Mouse (Mus musculus) hindbrain, embryonic 10.5 days (tissue): ENCODE results near the gene Plpp7. TPM values are rescaled to one million over a fixed set of nuclear protein-coding genes. Genes with fewer than 3 reads are reported as not detected.
A peak's percentile ranks its signal among the peaks of the same experiment; 100 is the strongest.

ENCODE experiments used
- DNase-seq: peaks from one replicate; pipeline ENCODE4 v3.0.0-alpha.2; 2017; ENCODE audit warnings: low spot score
- H3K27ac ChIP-seq: fragments of 300-500 bp; sonication (generic); 2 replicates; pipeline ENCODE4 v1.5.1; 2016; ENCODE audit warnings: mild to moderate bottlenecking, moderate library complexity
- H3K27me3 ChIP-seq: fragments of 300-500 bp; sonication (generic); 2 replicates; pipeline ENCODE4 v1.6.1; 2016; ENCODE audit warnings: mild to moderate bottlenecking; ENCODE audit not compliant: poor library complexity, insufficient read depth, severe bottlenecking
- H3K36me3 ChIP-seq: fragments of 300-500 bp; sonication (generic); 2 replicates; pipeline ENCODE4 v1.6.1; 2016; ENCODE audit warnings: mild to moderate bottlenecking, moderate library complexity
- H3K4me1 ChIP-seq: fragments of 300-500 bp; sonication (generic); replicated peaks from 2 replicates; pipeline ENCODE4 v1.6.1; 2016; ENCODE audit warnings: mild to moderate bottlenecking
- H3K4me3 ChIP-seq: fragments of 300-500 bp; sonication (generic); 2 replicates; pipeline ENCODE4 v1.5.1; 2016; ENCODE audit warnings: mild to moderate bottlenecking, moderate library complexity
- H3K9me3 ChIP-seq: fragments of 300-500 bp; sonication (generic); 2 replicates; pipeline ENCODE4 v1.6.1; 2016; ENCODE audit warnings: mild to moderate bottlenecking, moderate library complexity
- WGBS: fragments of 180-500 bp; shearing (Covaris S2); methylation state at CpG from one replicate; pipeline ENCODE4 v1.1.7; 2016; 5-methylcytosine and 5-hydroxymethylcytosine counted together
- polyA plus RNA-seq: library from polyadenylated mRNA; unstranded; fragments of >200 nt; fragmentation: Nextera tagmentation; extraction: Ambion mirVana; gene quantifications from 2 replicates; pipeline ENCODE4 v1.2.1, GENCODE M21; 2016

Plpp7 gene
- polyA plus RNA-seq, result 7.6 and 7.9 TPM in 2 replicates

- Histone ChIP-seq H3K27me3 (0 out of 2 replicates have a peak, but pooled peaks cover 5% of the 10 kb centered on the region), H3K27ac (peak within 1 kb of the TSS; percentile 89), H3K4me3 (peak within 1 kb of the TSS; percentile 44), H3K4me1 (peaks cover 24% of the 10 kb centered on the region), H3K36me3 (peaks cover 1% of the 10 kb centered on the region; the same call in 1 of the 2 replicates), H3K9me3 (peaks cover 1% of the 10 kb centered on the region; the same call in 1 of the 2 replicates)
- WGBS, result 56% methylated on average over 22 of the region's 22 CpGs
- DNase-seq, result peak; percentile 78
Observed at GRCm38 (mm10) chr2:32095351-32096121, at the start of gene Plpp7. Gene Plpp7 (plus strand): TSS chr2:32095528.

- Histone ChIP-seq H3K27me3 (no peaks in the 10 kb centered on the region), H3K9me3 (no peaks in the 10 kb centered on the region), H3K36me3 (peaks cover 96% of the 10 kb centered on the region), H3K27ac (no peak overlapping the region), H3K4me3 (no peak overlapping the region), H3K4me1 (no peaks in the 10 kb centered on the region)
- WGBS, result 93% methylated on average over 10 of the region's 10 CpGs
- DNase-seq, result no peak
Observed at GRCm38 (mm10) chr2:32046009-32046408, 49.3 kb upstream of the Plpp7 start.

GRCm38 (mm10) chr2:32047323-32047722, 48.0 kb upstream of the Plpp7 start:
- Histone ChIP-seq H3K36me3 (peaks cover 96% of the 10 kb centered on the region), H3K27ac (no peak overlapping the region), H3K4me1 (no peaks in the 10 kb centered on the region), H3K4me3 (no peak overlapping the region), H3K9me3 (no peaks in the 10 kb centered on the region), H3K27me3 (no peaks in the 10 kb centered on the region)
- DNase-seq, result no peak
- 94% methylated on average over 10 of the region's 10 CpGs for WGBS

DNA sequence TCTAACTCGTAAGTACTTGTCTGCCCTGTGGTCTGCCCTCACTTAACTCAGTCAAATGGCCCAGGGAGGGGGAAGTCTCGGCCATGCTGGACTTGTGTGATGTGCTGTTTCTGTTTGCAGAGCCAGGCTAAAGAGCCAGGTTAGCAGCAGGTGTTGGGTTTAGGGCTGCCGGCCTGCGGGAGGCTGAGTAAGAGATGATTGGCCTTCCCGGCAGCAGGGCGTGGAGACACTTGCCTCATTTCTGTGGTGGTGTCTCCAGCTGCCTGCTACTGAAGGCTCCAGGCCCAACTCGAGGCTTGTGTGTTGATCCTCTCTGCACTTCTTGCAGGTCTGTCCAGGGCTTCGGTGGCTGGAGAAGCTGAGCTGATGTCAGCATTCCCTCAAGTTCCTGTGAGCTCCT, 43.5 kb upstream of the Plpp7 start:
- WGBS, result 91% methylated on average over 8 of the region's 8 CpGs
- H3K4me3 ChIP-seq, result no peak overlapping the region
- H3K4me1 ChIP-seq, result peaks cover 16% of the 10 kb centered on the region
- peaks cover 66% of the 10 kb centered on the region for H3K36me3 ChIP-seq
- H3K27ac ChIP-seq, result no peak overlapping the region
- DNase-seq, result no peak
- H3K9me3 ChIP-seq, result no peaks in the 10 kb centered on the region
- H3K27me3 ChIP-seq, result peaks cover 5% of the 10 kb centered on the region; the same call in 1 of the 2 replicates

DNA sequence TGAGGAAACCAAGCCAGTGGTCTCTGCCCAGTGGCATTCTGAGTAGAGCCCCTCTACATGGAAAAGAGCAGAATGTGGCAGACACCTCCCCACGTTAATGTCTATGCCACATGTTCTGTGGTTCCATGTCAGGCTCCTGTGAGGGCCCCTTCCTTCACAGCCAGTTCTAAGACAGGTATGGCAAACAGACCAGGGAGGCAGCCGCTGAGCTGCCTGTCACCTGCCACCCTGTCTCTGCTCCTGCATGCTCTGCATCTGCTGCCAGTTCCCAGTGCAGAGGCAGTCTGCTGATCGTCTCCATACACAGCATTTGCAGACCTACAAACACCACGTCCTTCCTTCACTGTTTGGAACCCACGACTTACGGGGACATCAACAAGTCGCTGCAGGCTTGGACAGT, 42.9 kb upstream of the Plpp7 start:
- Histone ChIP-seq H3K36me3 (peaks cover 60% of the 10 kb centered on the region), H3K4me1 (peaks cover 16% of the 10 kb centered on the region), H3K9me3 (no peaks in the 10 kb centered on the region), H3K27ac (no peak overlapping the region), H3K27me3 (peaks cover 11% of the 10 kb centered on the region; the same call in 1 of the 2 replicates), H3K4me3 (no peak overlapping the region)
- DNase-seq, result no peak
- WGBS, result 97% methylated on average over 7 of the region's 7 CpGs

DNA sequence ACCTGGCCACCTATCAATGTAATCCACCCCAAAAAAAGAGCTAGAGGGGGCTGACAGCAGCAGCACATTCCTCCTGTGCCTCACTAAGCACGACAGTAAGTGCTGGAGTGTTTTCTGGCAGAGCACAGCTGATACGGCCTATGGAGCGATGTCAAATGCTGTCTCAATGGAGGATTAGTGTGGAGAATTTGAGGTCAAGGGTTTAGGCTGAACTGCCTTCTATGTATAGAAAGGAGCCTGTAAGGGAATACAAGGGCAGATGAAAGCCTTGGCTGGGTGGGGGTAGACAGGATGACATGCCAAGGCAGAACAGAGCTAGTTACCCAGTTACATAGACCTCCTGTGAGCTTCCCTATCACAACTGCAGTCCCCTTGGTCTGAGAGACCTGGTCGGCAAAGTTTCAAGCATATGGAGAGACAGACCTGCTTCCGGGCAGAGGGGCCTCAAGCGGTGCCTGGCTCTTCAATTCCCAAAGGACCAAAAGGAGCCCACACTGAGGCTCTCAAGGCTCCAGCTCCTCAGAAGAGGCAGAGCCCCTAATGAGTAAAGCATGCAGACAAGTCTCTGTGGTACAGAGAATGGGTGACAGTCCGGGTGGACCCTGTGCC, 39.9 kb upstream of the Plpp7 start:
- peak; percentile 29 for DNase-seq
- Histone ChIP-seq H3K4me3 (no peak overlapping the region), H3K36me3 (peaks cover 31% of the 10 kb centered on the region), H3K27me3 (peaks cover 26% of the 10 kb centered on the region), H3K9me3 (no peaks in the 10 kb centered on the region), H3K4me1 (peaks cover 31% of the 10 kb centered on the region), H3K27ac (no peak overlapping the region)
- 54% methylated on average over 7 of the region's 7 CpGs for WGBS

- Histone ChIP-seq H3K4me1 (peaks cover 33% of the 10 kb centered on the region), H3K36me3 (peaks cover 20% of the 10 kb centered on the region), H3K27ac (no peak overlapping the region), H3K27me3 (peaks cover 26% of the 10 kb centered on the region), H3K4me3 (no peak overlapping the region), H3K9me3 (no peaks in the 10 kb centered on the region)
- WGBS, result 88% methylated on average over 10 of the region's 10 CpGs
- no peak for DNase-seq
Observed at GRCm38 (mm10) chr2:32056524-32056923, 38.8 kb upstream of the Plpp7 start.

DNA sequence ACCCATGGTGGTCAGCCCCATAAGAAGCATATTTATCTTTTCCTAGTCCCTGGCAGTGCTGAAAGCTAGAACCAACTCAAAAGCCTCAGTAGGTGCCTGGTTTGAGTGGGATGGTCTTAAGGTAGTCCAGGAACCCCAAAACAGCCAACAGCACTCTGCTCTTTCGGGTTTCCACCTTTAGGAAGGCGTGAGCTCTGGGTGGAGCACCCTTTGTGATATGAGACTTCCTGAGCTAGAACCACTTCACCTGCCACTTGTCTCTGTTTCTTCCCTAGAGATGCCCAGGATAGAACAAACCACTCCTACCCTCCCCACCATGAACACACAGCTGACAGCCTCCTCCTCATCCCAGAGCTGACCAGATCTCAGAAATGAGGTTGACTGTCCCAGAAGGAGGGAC, 38.0 kb upstream of the Plpp7 start:
- WGBS, result 85% methylated on average over 2 of the region's 2 CpGs
- Histone ChIP-seq H3K36me3 (peaks cover 12% of the 10 kb centered on the region), H3K27me3 (peaks cover 26% of the 10 kb centered on the region), H3K9me3 (no peaks in the 10 kb centered on the region), H3K27ac (no peak overlapping the region), H3K4me3 (no peak overlapping the region), H3K4me1 (peaks cover 36% of the 10 kb centered on the region)
- DNase-seq, result no peak

DNA sequence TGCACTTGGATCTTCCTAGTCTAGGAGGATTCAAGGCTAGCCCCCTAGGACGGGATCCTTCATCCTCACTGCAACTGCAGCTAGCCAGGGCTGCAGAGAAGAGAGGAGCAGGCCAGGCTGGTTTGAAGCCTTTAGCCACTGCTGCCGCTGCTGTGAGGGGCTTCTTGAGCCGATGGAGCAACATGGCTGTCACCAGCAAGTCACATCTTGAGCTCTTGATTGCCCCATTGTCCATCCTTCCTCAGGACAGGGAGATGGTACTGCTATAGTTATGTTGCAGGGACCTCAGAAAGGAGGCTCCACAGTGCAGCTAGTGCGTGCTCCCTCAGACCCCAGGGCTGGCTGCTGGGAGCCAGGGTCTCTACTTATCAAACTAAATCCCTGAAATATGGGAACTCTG, 37.5 kb upstream of the Plpp7 start:
- 89% methylated on average over 4 of the region's 4 CpGs for WGBS
- Histone ChIP-seq H3K36me3 (peaks cover 8% of the 10 kb centered on the region; the same call in 1 of the 2 replicates), H3K4me1 (peaks cover 36% of the 10 kb centered on the region), H3K4me3 (no peak overlapping the region), H3K9me3 (no peaks in the 10 kb centered on the region), H3K27me3 (peaks cover 26% of the 10 kb centered on the region), H3K27ac (no peak overlapping the region)
- DNase-seq, result no peak

- 69% methylated on average over 9 of the region's 9 CpGs for WGBS
- peaks cover 26% of the 10 kb centered on the region for H3K27me3 ChIP-seq
- H3K9me3 ChIP-seq, result no peaks in the 10 kb centered on the region
- H3K4me3 ChIP-seq, result no peak overlapping the region
- no peak for DNase-seq
- peaks cover 7% of the 10 kb centered on the region; the same call in 1 of the 2 replicates for H3K36me3 ChIP-seq
- peaks cover 36% of the 10 kb centered on the region for H3K4me1 ChIP-seq
- no peak overlapping the region for H3K27ac ChIP-seq
Observed at GRCm38 (mm10) chr2:32058241-32058640, 37.1 kb upstream of the Plpp7 start.

DNA sequence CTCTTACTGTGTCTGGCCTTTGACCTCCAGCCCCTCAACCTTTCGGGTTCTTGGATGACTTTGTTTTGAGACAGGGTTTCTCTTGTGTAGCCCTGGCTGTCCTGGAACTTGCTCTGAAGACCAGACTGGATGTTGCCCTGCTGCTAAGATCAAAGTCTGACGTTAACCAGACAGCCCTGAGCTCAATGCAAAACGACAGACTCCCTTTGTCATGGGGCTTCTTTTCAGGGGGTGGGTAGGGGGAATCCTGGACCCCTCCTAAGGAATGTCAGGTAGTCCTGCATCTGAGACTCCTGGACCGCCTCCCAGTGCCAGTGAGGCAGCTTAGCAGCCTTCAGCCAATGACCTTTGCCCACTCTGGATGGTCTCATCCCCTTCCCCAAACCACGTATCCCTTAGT, 36.6 kb upstream of the Plpp7 start:
- Histone ChIP-seq H3K36me3 (peaks cover 2% of the 10 kb centered on the region; the same call in 1 of the 2 replicates), H3K9me3 (no peaks in the 10 kb centered on the region), H3K4me3 (no peak overlapping the region), H3K27ac (no peak overlapping the region), H3K27me3 (peaks cover 26% of the 10 kb centered on the region), H3K4me1 (peaks cover 37% of the 10 kb centered on the region)
- no peak for DNase-seq
- 39% methylated on average over 5 of the region's 5 CpGs for WGBS

DNA sequence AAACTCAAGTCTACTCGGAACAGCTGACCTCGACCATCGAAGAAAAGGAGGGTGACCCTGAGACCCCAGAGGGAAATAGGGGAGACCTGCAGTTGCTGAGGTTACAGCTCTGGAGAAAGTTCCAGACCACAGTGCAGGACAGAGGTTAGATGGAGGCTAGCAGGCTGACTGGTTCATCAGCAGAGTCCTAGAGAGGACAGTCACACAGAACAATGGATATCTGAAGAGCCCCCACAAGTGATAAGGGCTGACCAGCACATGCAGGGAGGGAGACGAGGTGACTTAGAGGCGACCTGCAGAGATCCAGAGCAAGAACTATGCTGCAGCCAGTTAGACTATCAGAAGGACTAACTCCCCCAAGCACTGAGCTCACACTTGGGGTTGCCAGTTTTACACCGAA, 35.7 kb upstream of the Plpp7 start:
- no peak for DNase-seq
- no peak overlapping the region for H3K4me3 ChIP-seq
- H3K27ac ChIP-seq, result no peak overlapping the region
- H3K27me3 ChIP-seq, result peaks cover 26% of the 10 kb centered on the region
- peaks cover 43% of the 10 kb centered on the region for H3K4me1 ChIP-seq
- no peaks in the 10 kb centered on the region for H3K36me3 ChIP-seq
- H3K9me3 ChIP-seq, result no peaks in the 10 kb centered on the region
- 73% methylated on average over 6 of the region's 6 CpGs for WGBS

DNA sequence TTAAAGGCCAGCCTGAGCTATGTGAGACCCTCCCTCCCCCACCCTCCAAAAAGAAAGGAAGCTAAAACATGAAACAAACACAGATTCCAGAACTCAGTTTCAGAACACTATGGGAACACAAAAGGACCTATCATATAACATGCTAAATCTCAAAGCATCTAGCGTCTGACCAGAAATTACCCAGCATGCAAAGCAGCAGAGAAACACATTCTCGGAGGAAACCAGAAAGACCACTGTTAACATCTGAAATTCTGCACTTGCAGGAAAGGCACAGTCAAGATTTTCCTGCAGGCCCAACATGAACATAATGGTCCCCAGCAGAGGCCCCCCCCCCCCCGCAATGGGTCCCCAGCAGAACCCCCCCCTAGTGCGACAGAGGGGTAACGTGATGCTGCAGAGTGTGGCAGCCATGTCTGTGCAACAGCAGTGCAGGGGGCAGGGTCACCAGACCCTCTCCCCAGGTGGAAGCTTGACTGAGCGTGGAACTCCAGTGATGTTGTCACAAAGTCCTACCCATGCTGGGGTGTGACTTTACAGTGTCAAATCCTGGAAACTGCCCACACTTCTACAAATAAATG, 35.0 kb upstream of the Plpp7 start:
- H3K9me3 ChIP-seq, result no peaks in the 10 kb centered on the region
- H3K4me3 ChIP-seq, result no peak overlapping the region
- peaks cover 43% of the 10 kb centered on the region for H3K4me1 ChIP-seq
- 64% methylated on average over 6 of the region's 6 CpGs for WGBS
- no peak overlapping the region for H3K27ac ChIP-seq
- DNase-seq, result no peak
- peaks cover 26% of the 10 kb centered on the region for H3K27me3 ChIP-seq
- H3K36me3 ChIP-seq, result no peaks in the 10 kb centered on the region
